Comparison of ENCODE assay signal across 9 mouse cellular contexts in genomic region chr7:110265796-110266195, GRCm38 (mm10). TPM values are rescaled to one million over a fixed set of nuclear protein-coding genes. Genes with fewer than 3 reads are reported as not detected.
DNase-seq lines count a peak whose midpoint lies in the region; TF ChIP-seq lines count a peak whose summit lies in the region.
"Had no signal": no experiment of that assay in that cellular context is flagged by ENCODE, and none has a peak within 500 bp of the region (broad histone marks: within the 10 kb centered on the region; RNA-seq: fewer than 3 reads in every experiment).

No protein-coding gene starts in this region.

- 26% methylated on average over 7 of the region's 7 CpGs for WGBS in heart, embryonic 10.5 days

- H3K4me3 ChIP-seq in heart, embryonic 10.5 days, result no peak overlapping the region
- no peak overlapping the region for H3K4me3 ChIP-seq in layer of hippocampus, adult 2 months
- H3K4me3 ChIP-seq: liver, embryonic 15.5 days had no signal

- H3K4me1 ChIP-seq in heart, embryonic 10.5 days, result peaks cover 24% of the 10 kb centered on the region

- no peaks in the 10 kb centered on the region for H3K27me3 ChIP-seq in heart, embryonic 10.5 days (ENCODE audit: insufficient read depth, poor library complexity, severe bottlenecking)
- H3K27me3 ChIP-seq: liver, embryonic 15.5 days had no signal

- H3K9me3 ChIP-seq in heart, embryonic 10.5 days, result no peaks in the 10 kb centered on the region
- H3K9me3 ChIP-seq: liver, embryonic 15.5 days had no signal

- TF ChIP-seq CTCF in layer of hippocampus, adult 2 months (conservative IDR thresholded peaks at IDR 0.05), result peak; percentile 98

- DNase-seq in CD8-positive naive resting alpha-beta T cell, adult 2 months (ENCODE audit: low read depth in 2 of 2, low spot score in 2 of 2), result peak; percentile 78 to 83
- DNase-seq in WW6 (ENCODE audit: low read depth, low spot score), result peak; percentile 61
- peak; percentile 58 to 79 for DNase-seq in cerebellum, postnatal 4 days (ENCODE audit: low spot score in 2 of 2)
- peak; percentile 89 for DNase-seq in heart, embryonic 10.5 days (ENCODE audit: low spot score)
- DNase-seq in layer of hippocampus, adult 2 months (ENCODE audit: low spot score in 2 of 2), result peak; percentile 73 to 90
- peak; percentile 94 for DNase-seq in lung, postnatal 10 days
- DNase-seq in right cerebral cortex, postnatal 4 days, result peak; percentile 78
- peak; percentile 65 for DNase-seq in yolk sac, embryonic 10.5 days (ENCODE audit: low spot score)

- no peak overlapping the region for H3K27ac ChIP-seq in heart, embryonic 10.5 days
- H3K27ac ChIP-seq in layer of hippocampus, adult 2 months, result no peak overlapping the region
- H3K27ac ChIP-seq: liver, embryonic 15.5 days had no signal

- peaks cover 19% of the 10 kb centered on the region for H3K36me3 ChIP-seq in heart, embryonic 10.5 days

RNA-seq across cellular contexts. Expression of gene Swap70, which starts 44.3 kb away (rescaled TPM):
- 22.8 and 26.6 TPM in 2 replicates for polyA plus RNA-seq in heart, embryonic 10.5 days (2016; fragmentation: Nextera tagmentation; extraction: Ambion mirVana)
- 10 to 100 TPM in 1 of 2 experiments, 1 to 10 TPM in 1; 9.4 to 10.8 TPM for total RNA-seq in layer of hippocampus, adult 2 months (2021)
